Mouse (Mus musculus): ENCODE results near the gene Plcd1. TPM values are rescaled to one million over a fixed set of nuclear protein-coding genes. Genes with fewer than 3 reads are reported as not detected.

Gene Plcd1
- polyA plus RNA-seq, 1 experiment from 2014 or later = 0.85 TPM

DNA sequence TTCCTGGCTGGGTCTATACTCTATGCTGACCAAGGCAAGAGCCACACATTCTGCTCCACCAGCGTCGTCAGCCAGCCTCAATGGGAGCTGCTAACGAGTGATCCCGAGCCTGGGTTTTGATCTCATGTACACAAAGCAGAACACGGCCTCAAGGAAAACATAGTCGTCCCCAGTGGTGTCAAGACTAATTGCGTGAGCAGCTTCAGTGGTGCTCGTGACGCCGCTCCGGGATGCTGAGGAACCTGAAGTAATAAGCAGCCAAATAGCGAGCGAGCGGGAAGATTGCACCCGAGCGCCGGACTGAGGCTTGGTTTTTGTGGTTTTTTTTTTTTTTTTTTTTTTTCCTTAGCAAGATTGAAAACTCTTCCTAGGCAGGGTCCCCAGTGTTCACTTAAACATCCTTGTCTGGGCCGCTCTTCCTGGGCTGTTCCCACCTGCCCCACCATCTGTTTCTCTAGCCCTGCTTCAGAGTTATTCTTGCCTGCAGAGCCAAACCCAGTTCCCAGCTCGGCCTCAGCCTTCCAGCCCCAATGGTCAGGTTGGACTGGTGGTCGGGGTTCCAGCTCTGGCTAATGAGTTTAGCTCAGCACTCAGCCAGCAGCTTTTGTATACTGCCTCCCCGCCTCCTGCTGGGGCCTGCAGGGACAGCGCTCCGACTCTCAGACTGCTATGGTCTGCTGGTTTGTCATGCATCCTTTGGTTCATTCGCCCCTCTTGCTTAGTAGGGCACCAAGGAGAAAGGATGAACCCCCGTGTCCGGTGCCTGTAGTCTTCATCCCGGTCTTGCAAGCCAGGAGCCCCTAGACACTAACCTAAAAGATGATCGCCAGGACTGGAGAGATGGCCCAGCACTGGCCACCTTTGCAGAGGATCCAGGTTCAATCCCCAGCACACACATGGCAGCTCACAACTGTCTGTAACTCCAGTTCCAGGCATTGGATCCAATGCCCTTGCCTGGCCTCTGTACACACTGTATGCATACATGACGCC, 58.3 kb downstream of the Plcd1 start:
- TF ChIP-seq EP300 (IDR thresholded peaks at IDR 0.05; ENCODE audit: low read depth) (no peak), CTCF (IDR thresholded peaks at IDR 0.05; ENCODE audit: low read depth) (no peak)
- Histone ChIP-seq H3K9ac (replicated peaks) (no peak overlapping the region), H3K27ac (ENCODE audit: low read depth) (no peak overlapping the region), H3K9me3 (ENCODE audit: low read length) (no peaks in the 10 kb centered on the region), H3K27me3 (ENCODE audit: insufficient read depth, low read length) (no peaks in the 10 kb centered on the region), H3K4me2 (ENCODE audit: low read depth, low read length) (no peak overlapping the region), H3K4me3 (ENCODE audit: low read depth, low read length) (no peak overlapping the region), H3K36me3 (replicated peaks; ENCODE audit: insufficient read depth, low read length) (peaks cover 26% of the 10 kb centered on the region), H3K4me1 (ENCODE audit: insufficient read depth) (no peaks in the 10 kb centered on the region)
- ATAC-seq (no peak), DNase-seq (no peak)
- 82% methylated on average over 29 of the region's 29 CpGs for WGBS (ENCODE audit: insufficient replicate concordance)

DNA sequence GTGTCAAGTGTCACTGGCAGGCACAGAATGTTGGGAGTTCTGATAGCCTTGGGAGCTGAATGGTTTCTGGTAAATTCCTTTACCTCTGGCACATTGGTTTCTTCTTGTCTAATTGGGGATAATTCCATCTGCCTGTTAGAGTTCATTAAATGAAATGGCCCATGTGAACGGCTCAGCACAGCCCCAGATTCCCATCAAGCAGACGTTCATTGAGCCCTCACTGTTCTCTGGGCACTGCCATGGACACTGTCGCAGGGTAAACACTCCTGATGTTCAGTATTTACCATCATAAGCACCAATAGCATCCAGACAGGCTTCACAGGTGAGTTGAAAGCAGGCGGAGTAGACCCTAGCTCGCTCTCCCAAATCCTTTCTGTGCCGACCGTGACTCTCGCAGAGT, 59.2 kb downstream of the Plcd1 start:
- 85% methylated on average over 8 of the region's 8 CpGs for WGBS (ENCODE audit: insufficient replicate concordance)
- no peak overlapping the region for H3K4me2 ChIP-seq (ENCODE audit: low read depth, low read length)
- peaks cover 26% of the 10 kb centered on the region for H3K36me3 ChIP-seq (replicated peaks; ENCODE audit: insufficient read depth, low read length)
- no peaks in the 10 kb centered on the region for H3K4me1 ChIP-seq (ENCODE audit: insufficient read depth)
- no peak for TF ChIP-seq CTCF (IDR thresholded peaks at IDR 0.05; ENCODE audit: low read depth)
- no peak for TF ChIP-seq EP300 (IDR thresholded peaks at IDR 0.05; ENCODE audit: low read depth)
- no peaks in the 10 kb centered on the region for H3K27me3 ChIP-seq (ENCODE audit: insufficient read depth, low read length)
- no peaks in the 10 kb centered on the region for H3K9me3 ChIP-seq (ENCODE audit: low read length)
- DNase-seq = no peak
- H3K9ac ChIP-seq (replicated peaks) = no peak overlapping the region
- no peak overlapping the region for H3K27ac ChIP-seq (ENCODE audit: low read depth)
- no peak overlapping the region for H3K4me3 ChIP-seq (ENCODE audit: low read depth, low read length)
- ATAC-seq = no peak

DNA sequence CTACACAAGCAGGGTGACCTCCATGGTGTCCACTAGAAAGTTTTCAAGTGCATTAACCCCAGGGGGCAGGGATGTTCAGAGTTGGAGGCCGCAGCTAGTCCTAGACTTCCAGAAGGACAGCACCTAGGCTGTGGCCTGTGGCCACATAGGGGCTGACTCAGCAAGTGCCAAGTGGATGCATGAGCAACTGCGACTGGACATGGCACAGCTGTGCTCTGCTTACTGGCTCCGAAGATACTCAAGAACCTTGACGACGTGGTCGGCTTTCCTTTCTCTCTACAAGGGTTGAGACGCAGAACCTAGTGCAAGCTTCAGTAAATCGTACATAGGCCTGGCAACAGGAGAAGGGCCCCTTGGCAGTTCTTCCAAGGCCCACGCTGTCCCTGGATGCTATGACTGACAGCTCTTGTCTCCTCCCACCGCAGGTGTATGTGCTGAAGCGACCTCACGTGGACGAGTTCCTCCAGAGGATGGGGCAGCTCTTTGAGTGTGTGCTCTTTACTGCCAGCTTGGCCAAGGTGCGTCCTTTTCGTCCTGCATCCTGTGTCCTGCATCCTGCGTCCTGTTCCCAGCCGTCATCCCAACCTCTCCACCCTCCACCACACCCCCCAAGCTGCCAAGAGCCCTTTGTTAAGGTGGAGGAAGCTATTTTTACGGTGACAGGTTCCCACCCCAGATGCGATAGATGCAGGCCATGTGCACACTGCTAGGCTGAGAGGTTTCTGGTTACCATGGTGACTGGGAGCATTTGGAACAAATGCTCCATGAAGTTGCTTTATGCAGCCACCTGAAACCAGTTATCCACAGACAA, 60.0 kb downstream of the Plcd1 start:
- Histone ChIP-seq H3K36me3 (replicated peaks; ENCODE audit: insufficient read depth, low read length) (peaks cover 26% of the 10 kb centered on the region), H3K9ac (replicated peaks) (no peak overlapping the region), H3K27me3 (ENCODE audit: insufficient read depth, low read length) (no peaks in the 10 kb centered on the region), H3K9me3 (ENCODE audit: low read length) (no peaks in the 10 kb centered on the region), H3K4me2 (ENCODE audit: low read depth, low read length) (no peak overlapping the region), H3K4me1 (ENCODE audit: insufficient read depth) (no peaks in the 10 kb centered on the region), H3K27ac (ENCODE audit: low read depth) (no peak overlapping the region), H3K4me3 (ENCODE audit: low read depth, low read length) (no peak overlapping the region)
- no peak for ATAC-seq
- 80% methylated on average over 19 of the region's 19 CpGs for WGBS (ENCODE audit: insufficient replicate concordance)
- no peak for DNase-seq
- TF ChIP-seq EP300 (IDR thresholded peaks at IDR 0.05; ENCODE audit: low read depth) = no peak
- TF ChIP-seq CTCF (IDR thresholded peaks at IDR 0.05; ENCODE audit: low read depth) = no peak

DNA sequence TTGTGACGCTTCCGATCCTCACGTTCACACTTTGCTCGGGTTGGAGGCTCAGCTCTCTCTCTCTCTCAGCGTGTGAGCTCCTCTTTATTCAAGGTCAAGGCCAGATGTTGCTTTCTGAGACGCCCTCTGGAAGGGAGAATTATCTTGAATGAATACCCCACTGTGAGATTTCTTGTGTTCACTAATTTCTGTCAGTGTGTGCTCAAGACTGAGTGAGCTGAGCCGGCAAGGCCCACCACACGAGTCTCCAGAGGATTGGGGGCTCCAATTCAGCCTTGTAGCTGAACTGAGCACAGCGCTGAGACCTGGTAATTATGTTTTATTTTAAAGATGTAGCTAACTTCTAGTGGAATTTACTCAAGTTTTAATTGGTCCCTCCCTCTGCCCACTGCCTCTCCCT, 60.8 kb downstream of the Plcd1 start:
- WGBS (ENCODE audit: insufficient replicate concordance) = 81% methylated on average over 9 of the region's 9 CpGs
- DNase-seq (no peak), ATAC-seq (no peak)
- Histone ChIP-seq H3K27me3 (ENCODE audit: insufficient read depth, low read length) (no peaks in the 10 kb centered on the region), H3K27ac (ENCODE audit: low read depth) (no peak overlapping the region), H3K4me1 (ENCODE audit: insufficient read depth) (no peaks in the 10 kb centered on the region), H3K9ac (replicated peaks) (no peak overlapping the region), H3K4me2 (ENCODE audit: low read depth, low read length) (no peak overlapping the region), H3K9me3 (ENCODE audit: low read length) (no peaks in the 10 kb centered on the region), H3K4me3 (ENCODE audit: low read depth, low read length) (no peak overlapping the region), H3K36me3 (replicated peaks; ENCODE audit: insufficient read depth, low read length) (peaks cover 26% of the 10 kb centered on the region)
- TF ChIP-seq CTCF (IDR thresholded peaks at IDR 0.05; ENCODE audit: low read depth) (no peak), EP300 (IDR thresholded peaks at IDR 0.05; ENCODE audit: low read depth) (no peak)

DNA sequence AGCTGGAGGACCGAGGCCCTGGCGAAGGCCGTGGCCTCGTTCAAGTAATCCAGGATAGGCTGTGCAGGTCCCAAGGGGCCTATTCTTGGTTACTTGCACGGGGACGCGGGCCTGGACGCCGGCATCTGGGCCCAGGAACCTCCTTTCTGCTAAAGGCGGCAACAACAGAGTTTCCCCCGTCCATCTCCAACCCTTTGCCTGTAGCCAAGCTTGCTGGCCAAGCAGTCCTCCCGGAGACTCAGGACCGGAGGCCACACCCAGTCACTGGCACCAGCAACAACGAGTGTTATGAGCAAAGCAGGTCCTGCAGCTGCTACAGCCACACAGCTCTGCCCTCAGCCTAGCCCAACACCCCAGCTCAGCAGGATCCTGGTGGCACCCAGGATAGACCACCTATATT, 61.5 kb downstream of the Plcd1 start:
- Histone ChIP-seq H3K4me3 (ENCODE audit: low read depth, low read length) (no peak overlapping the region), H3K4me1 (ENCODE audit: insufficient read depth) (no peaks in the 10 kb centered on the region), H3K9ac (replicated peaks) (no peak overlapping the region), H3K36me3 (replicated peaks; ENCODE audit: insufficient read depth, low read length) (peaks cover 22% of the 10 kb centered on the region), H3K27me3 (ENCODE audit: insufficient read depth, low read length) (no peaks in the 10 kb centered on the region), H3K9me3 (ENCODE audit: low read length) (no peaks in the 10 kb centered on the region), H3K4me2 (ENCODE audit: low read depth, low read length) (no peak overlapping the region), H3K27ac (ENCODE audit: low read depth) (no peak overlapping the region)
- TF ChIP-seq CTCF (IDR thresholded peaks at IDR 0.05; ENCODE audit: low read depth) = no peak
- TF ChIP-seq EP300 (IDR thresholded peaks at IDR 0.05; ENCODE audit: low read depth) = no peak
- ATAC-seq (no peak), DNase-seq (no peak)
- 85% methylated on average over 14 of the region's 14 CpGs for WGBS (ENCODE audit: insufficient replicate concordance)

DNA sequence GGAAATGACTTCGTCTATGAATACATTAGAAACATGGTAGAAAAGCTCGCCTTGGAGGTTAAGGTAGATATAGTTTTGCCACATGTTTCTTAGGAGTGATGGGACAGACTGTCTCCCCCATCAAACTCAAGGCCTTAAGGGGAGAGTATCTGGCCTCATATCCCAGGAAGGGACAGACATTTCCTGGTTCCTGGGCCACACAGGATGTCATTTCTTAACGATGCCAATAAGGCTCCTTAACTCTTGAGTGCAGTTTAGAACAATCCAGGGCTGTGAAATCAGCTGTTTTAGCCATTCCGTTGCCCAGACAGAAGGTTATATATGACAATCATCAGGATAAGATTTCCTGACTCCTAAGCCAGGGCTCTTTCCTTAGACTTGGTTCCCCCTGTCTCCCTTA, 62.3 kb downstream of the Plcd1 start:
- ATAC-seq (no peak), DNase-seq (no peak)
- Histone ChIP-seq H3K4me2 (ENCODE audit: low read depth, low read length) (no peak overlapping the region), H3K9me3 (ENCODE audit: low read length) (no peaks in the 10 kb centered on the region), H3K36me3 (replicated peaks; ENCODE audit: insufficient read depth, low read length) (peaks cover 22% of the 10 kb centered on the region), H3K4me3 (ENCODE audit: low read depth, low read length) (no peak overlapping the region), H3K4me1 (ENCODE audit: insufficient read depth) (no peaks in the 10 kb centered on the region), H3K27me3 (ENCODE audit: insufficient read depth, low read length) (no peaks in the 10 kb centered on the region), H3K9ac (replicated peaks) (no peak overlapping the region), H3K27ac (ENCODE audit: low read depth) (no peak overlapping the region)
- TF ChIP-seq EP300 (IDR thresholded peaks at IDR 0.05; ENCODE audit: low read depth) (no peak), CTCF (IDR thresholded peaks at IDR 0.05; ENCODE audit: low read depth) (no peak)
- 78% methylated on average over 4 of the region's 4 CpGs for WGBS (ENCODE audit: insufficient replicate concordance)

Measured in liver, postnatal 0 days (tissue).